Mouse (Mus musculus) embryonic facial prominence, embryonic 12.5 days (tissue): Measurements from ENCODE around the gene Zfp53. TPM values are rescaled to one million over a fixed set of nuclear protein-coding genes. Genes with fewer than 3 reads are reported as not detected.
A peak's percentile ranks its signal among the peaks of the same experiment; 100 is the strongest.
"Not testable (repeated sequence)": the region's sequence is repeated elsewhere in the genome, so short reads cannot be mapped to it uniquely, and the experiment has no call there.

Experiments used
- ATAC-seq: fragments of 200-750 bp; cut with Nextera tagmentation; 2 replicates; pipeline ENCODE4 v1.8.0; 2017; ENCODE audit not compliant: insufficient number of reproducible peaks, insufficient read depth, low FRiP score, low TSS enrichment
- H3K27ac ChIP-seq: fragments of 300-500 bp; sonication (generic); 2 replicates; pipeline ENCODE4 v1.5.1; 2016; ENCODE audit warnings: mild to moderate bottlenecking
- H3K27me3 ChIP-seq: fragments of 300-500 bp; sonication (generic); 2 replicates; pipeline ENCODE4 v1.6.1; 2016; ENCODE audit warnings: mild to moderate bottlenecking, moderate library complexity
- H3K36me3 ChIP-seq: fragments of 300-500 bp; sonication (generic); 2 replicates; pipeline ENCODE4 v1.6.1; 2016; ENCODE audit warnings: mild to moderate bottlenecking
- H3K4me1 ChIP-seq: fragments of 300-500 bp; sonication (generic); 2 replicates; pipeline ENCODE4 v1.6.1; 2016
- H3K4me2 ChIP-seq: fragments of 300-500 bp; sonication (generic); replicated peaks from 2 replicates; pipeline ENCODE4 v1.6.1; 2016; ENCODE audit warnings: mild to moderate bottlenecking, moderate library complexity
- H3K4me3 ChIP-seq: fragments of 300-500 bp; sonication (generic); 2 replicates; pipeline ENCODE4 v1.5.1; 2016; ENCODE audit warnings: mild to moderate bottlenecking
- H3K9ac ChIP-seq: fragments of 300-500 bp; sonication (generic); 2 replicates; pipeline ENCODE4 v1.6.1; 2016; ENCODE audit warnings: mild to moderate bottlenecking, moderate library complexity
- H3K9me3 ChIP-seq: fragments of 300-500 bp; sonication (generic); 2 replicates; pipeline ENCODE4 v1.6.1; 2016; ENCODE audit warnings: mild to moderate bottlenecking, moderate library complexity
- WGBS: fragments of 180-500 bp; shearing (Covaris S2); methylation state at CpG from one replicate; pipeline ENCODE4 v1.1.7; 2016; 5-methylcytosine and 5-hydroxymethylcytosine counted together
- polyA plus RNA-seq: library from polyadenylated mRNA; unstranded; fragments of >200 nt; fragmentation: Nextera tagmentation; extraction: Ambion mirVana; gene quantifications from 2 replicates; pipeline ENCODE4 v1.2.1, GENCODE M21; 2016

Gene Zfp53
- 10.0 and 11.5 TPM in 2 replicates for polyA plus RNA-seq

DNA sequence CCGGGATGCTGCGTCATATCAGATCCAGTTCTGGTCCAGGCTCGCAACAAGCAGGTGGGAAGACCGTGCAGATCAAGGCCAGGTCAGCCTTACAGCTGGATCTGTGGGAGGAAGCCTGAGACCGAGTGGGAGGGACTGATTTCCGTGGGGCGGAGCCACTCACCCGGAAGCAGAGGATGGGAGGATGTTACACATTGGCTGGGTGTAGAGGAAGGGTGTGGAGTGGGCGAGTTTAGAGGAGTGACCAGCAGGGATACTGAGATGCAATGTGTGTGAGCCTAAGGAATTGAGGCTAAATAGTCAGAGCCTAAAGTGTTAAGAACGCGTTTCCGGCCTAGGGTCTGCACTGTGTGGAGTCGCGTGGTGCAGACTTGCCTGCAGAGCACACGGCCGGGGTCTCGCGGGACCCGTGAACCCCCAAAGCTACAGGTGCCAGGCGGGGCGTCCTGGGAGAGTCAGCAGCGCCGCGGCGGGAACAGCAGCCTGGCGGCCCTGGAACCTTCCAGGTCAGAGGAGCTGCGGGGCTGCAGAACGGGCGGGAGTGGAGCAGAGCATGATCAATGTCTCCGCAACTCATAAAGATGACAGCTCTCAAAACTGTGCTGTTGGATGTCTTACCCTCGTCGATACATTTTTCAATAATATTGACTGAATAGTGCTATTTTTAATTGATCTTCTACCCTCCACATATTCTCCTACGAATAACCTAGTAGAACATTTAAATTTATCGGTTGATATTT lies at the start of gene Zfp53:
TSS of gene Zfp53 (plus strand) at position 239 of the 740 bp plus-strand sequence.
- Histone ChIP-seq H3K4me2 (peak within 1 kb of the TSS; percentile 66), H3K27ac (peak within 1 kb of the TSS; percentile 65; the same call in 1 of the 2 replicates), H3K4me1 (no peaks in the 10 kb centered on the region), H3K9me3 (no peaks in the 10 kb centered on the region), H3K9ac (peak within 1 kb of the TSS; percentile 81), H3K27me3 (no peaks in the 10 kb centered on the region), H3K36me3 (no peaks in the 10 kb centered on the region), H3K4me3 (peak within 1 kb of the TSS; percentile 83)
- peak; percentile 100 for ATAC-seq
- WGBS = 2% methylated on average over 34 of the region's 34 CpGs

DNA sequence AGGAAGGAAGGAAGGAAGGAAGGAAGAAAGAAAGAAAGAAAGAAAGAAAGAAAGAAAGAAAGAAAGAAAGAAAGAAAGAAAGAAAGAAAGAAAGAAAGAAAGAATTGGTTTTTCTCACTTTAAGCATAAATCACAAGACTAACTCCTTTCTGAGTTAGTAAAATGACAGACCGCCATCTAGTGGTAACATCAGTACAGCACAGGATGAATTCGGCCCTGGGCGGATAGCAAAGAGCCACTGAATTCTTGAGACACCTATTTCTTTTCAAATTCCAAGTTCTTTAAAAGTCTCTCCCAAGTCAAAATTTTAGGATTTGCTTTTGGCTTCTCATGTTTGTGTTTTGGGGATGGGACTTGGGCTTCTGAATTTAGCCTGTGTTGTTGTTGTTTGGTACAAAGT lies 39.1 kb upstream of the Zfp53 start:
- peak; percentile 70; the same call in 1 of the 2 replicates for ATAC-seq
- Histone ChIP-seq H3K36me3 (no peaks in the 10 kb centered on the region), H3K4me2 (peak overlapping the region; percentile 57), H3K27me3 (no peaks in the 10 kb centered on the region), H3K4me1 (peaks cover 6% of the 10 kb centered on the region; the same call in 1 of the 2 replicates), H3K27ac (peak overlapping the region; percentile 81), H3K9me3 (no peaks in the 10 kb centered on the region), H3K4me3 (peak overlapping the region; percentile 55), H3K9ac (0 out of 2 replicates have a peak overlapping the region, but pooled peaks have one; percentile 30)
- WGBS = 0% methylated on average over 3 of the region's 3 CpGs

DNA sequence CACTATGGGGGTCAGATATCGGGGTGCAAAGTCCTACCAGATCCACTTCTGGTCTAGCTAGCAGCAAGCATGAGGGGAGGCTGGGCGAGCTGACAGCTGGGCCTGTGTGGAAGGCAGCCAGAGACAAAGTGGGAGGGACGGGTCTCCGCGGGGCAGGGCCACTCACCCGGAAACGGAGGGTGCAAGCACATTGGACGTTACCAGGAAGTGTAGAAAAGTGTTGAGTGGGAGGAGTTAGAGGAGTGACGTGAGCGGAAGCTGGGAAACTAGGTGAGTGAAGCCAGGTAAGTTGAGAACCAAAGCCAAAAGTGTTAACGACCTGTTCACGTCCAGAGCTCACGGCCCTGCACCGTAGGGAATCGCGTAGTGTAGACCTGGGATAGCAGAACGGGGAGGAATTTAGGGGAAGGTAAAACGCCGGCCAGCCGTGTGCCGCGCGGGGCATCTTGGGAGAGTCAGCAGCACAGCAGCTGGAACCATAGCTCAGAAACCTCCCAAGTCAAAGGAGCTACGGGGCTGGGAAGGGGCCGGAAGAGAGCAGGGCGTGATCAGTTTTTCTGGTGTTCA lies 38.6 kb upstream of the Zfp53 start, which contains the start of gene Zfp51:
TSS of gene Zfp51 (plus strand) at position 237 of the 567 bp plus-strand sequence.
- Histone ChIP-seq H3K27ac (peak within 1 kb of the TSS; percentile 81), H3K9ac (peak within 1 kb of the TSS; percentile 30; the same call in 1 of the 2 replicates), H3K27me3 (no peaks in the 10 kb centered on the region), H3K9me3 (no peaks in the 10 kb centered on the region), H3K4me2 (peak within 1 kb of the TSS; percentile 57), H3K4me1 (peaks cover 6% of the 10 kb centered on the region; the same call in 1 of the 2 replicates), H3K36me3 (no peaks in the 10 kb centered on the region), H3K4me3 (peak within 1 kb of the TSS; percentile 55)
- peak; percentile 100 for ATAC-seq
- WGBS = under 1% methylated on average over 26 of the region's 26 CpGs

DNA sequence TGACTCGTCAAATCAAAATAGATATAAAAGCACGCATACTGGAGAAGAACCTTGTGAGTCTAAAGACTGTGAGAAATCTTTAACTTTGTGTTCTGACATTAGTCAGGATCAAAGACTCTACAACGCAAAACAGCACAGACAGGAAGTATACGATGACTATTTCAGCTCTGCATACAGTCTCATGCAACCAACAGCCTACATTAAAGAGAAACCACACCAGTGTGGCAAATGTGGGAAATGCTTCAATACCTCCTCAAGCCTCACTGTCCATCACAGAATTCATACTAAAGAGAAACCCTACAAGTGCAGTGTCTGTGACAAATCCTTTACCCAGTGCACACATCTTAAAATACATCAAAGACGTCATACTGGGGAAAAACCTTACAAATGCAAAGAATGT lies 25.2 kb upstream of the Zfp53 start:
- no peaks in the 10 kb centered on the region for H3K27me3 ChIP-seq
- H3K36me3 ChIP-seq = peaks cover 32% of the 10 kb centered on the region
- no peak overlapping the region for H3K4me3 ChIP-seq
- H3K9ac ChIP-seq = no peak overlapping the region
- no peak for ATAC-seq
- no peaks in the 10 kb centered on the region for H3K4me1 ChIP-seq
- no peak overlapping the region for H3K4me2 ChIP-seq
- 91% methylated on average over 5 of the region's 5 CpGs for WGBS
- H3K9me3 ChIP-seq = no peaks in the 10 kb centered on the region
- H3K27ac ChIP-seq = no peak overlapping the region

DNA sequence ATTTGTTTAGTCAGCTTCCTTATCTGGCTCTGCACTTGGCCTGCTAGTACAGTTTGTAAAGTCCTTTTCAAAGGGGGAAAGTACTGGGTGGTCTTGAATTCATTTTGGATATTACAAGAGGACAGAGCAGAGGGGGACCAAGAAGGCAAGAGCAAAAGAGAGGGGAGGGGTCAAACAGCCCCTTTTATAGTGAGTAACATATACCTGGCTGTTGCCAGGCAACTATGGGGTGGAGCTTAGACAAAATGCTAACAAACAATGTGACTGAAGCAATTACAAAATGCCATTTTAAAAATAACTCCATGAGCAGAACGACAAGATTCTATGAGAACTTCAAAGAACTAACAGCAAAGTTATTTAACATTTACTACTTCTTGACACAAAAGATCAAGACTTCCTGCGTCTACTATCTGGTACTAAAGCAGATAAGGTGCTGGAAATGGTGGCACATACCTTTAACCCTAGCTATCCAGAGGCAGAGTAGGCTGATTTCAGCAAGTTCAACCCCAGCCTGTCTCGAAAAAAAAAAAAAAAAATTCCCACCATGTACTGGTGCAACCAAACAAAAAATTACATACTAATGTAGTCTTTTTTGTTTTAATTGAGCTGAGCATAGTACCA lies 16.7 kb upstream of the Zfp53 start:
- ATAC-seq = no peak
- 69% methylated on average over 3 of the region's 3 CpGs for WGBS
- no peak overlapping the region for H3K4me3 ChIP-seq
- H3K27me3 ChIP-seq = no peaks in the 10 kb centered on the region
- H3K27ac ChIP-seq = no peak overlapping the region
- H3K36me3 ChIP-seq = no peaks in the 10 kb centered on the region
- peaks cover 12% of the 10 kb centered on the region; the same call in 1 of the 2 replicates for H3K4me1 ChIP-seq
- H3K4me2 ChIP-seq = no peak overlapping the region
- H3K9ac ChIP-seq = no peak overlapping the region
- H3K9me3 ChIP-seq = no peaks in the 10 kb centered on the region

DNA sequence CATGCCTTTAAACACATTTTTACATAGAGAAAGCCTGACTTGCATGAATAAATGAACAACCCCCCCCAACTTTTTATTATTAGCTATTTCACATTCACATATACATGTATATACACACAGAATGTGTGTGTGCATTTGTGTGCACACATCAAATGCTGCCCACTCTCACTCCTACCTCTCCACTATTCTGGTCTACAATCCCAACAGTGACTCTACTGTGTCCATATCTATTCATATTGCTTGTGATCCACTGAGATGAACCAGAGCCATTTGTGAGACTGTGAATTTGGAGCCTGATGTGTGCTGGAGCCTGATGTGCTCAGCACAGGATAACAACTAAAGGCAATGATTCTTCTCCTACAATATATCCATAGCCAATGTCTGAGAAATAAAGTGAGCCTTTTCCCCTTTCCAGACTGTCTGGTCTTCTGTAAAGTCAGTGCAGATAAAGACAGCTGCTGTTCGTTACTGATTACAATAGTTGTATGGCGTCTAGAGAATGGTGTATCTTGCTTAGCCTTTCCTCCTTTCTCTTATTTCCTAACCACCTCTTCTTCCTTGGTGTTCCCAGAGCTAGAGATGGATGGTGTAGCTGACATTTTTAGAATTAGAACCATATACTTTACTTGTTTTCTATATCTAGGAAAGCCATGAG lies 16.0 kb upstream of the Zfp53 start:
- Histone ChIP-seq H3K27ac (peak overlapping the region; percentile 54; the same call in 1 of the 2 replicates), H3K36me3 (no peaks in the 10 kb centered on the region), H3K4me2 (peak overlapping the region; percentile 15; the same call in 1 of the 2 replicates), H3K9me3 (no peaks in the 10 kb centered on the region), H3K4me3 (no peak overlapping the region), H3K4me1 (peaks cover 12% of the 10 kb centered on the region; the same call in 1 of the 2 replicates), H3K9ac (no peak overlapping the region), H3K27me3 (no peaks in the 10 kb centered on the region)
- ATAC-seq = no peak
- WGBS = 59% methylated on average over 2 of the region's 2 CpGs

DNA sequence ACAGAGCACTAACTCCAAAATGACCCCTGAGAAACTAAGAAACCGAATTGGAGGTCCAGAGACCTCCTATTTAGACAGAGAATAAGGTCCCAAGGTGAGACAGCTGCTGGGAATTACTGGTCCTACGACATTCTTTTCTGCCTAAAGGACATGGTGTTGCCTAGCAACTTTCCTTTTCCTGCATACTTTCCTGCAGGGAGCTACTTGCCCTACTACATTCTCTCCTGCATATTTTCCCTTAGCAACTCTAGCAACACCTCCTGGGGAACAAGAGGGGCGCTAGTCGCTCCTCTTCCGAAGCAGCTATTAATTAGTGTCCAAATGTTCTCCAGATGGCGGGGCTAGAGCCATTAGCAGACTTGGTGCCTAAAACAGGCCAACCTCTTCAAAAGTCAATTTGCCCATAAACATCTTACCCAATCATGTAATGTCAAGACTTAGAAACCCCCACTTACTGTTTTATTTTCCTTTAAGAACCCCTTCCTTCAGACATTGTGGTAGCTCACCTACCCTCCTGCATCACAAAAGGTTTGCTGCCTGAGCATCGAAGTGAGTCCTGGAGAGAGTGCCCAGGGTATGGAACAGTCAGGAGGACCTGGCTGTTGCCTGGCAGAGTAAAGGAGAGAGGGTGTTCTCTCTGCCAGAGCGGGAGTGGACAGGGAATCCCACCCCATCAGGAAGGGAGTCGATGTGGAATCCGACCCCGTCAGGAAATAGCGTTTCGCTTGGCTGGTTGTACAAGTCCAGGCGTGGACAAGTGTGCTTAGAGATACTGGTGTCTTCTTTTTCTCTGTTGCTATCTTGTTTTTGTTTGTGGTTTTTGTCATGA lies 15.2 kb upstream of the Zfp53 start:
- Histone ChIP-seq H3K27me3 (no peaks in the 10 kb centered on the region), H3K4me1 (peaks cover 12% of the 10 kb centered on the region; the same call in 1 of the 2 replicates), H3K4me2 (peak overlapping the region; percentile 15), H3K4me3 (no peak overlapping the region), H3K27ac (peak overlapping the region; percentile 54), H3K9ac (no peak overlapping the region), H3K36me3 (no peaks in the 10 kb centered on the region), H3K9me3 (no peaks in the 10 kb centered on the region)
- ATAC-seq = peak; percentile 47; the same call in 1 of the 2 replicates
- WGBS = 13% methylated on average over 14 of the region's 14 CpGs

DNA sequence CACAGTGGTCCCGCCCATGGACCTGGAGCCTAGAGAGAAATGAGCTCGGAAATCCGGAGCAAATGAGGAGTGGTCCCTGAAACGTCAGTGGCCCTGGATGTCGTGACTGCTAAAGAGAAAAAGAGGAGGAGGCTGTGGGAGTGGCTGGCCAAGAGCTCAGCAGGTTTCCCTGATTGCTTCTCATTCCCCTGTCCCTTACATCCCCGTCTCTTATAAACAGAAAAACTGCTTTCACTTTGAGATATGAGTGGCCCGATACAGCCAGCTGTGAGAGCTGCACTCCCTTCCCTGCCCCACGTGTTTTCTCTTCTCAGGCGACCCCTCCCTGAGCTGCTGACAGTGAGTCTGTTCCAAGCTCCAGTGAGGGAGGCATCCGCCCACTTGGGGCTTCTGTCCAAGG lies 14.1 kb upstream of the Zfp53 start:
- not testable (repeated sequence) for H3K9me3 ChIP-seq, H3K4me2 ChIP-seq, H3K4me3 ChIP-seq, H3K27me3 ChIP-seq, H3K27ac ChIP-seq, H3K36me3 ChIP-seq, ATAC-seq, H3K9ac ChIP-seq
- 12% methylated on average over 10 of the region's 10 CpGs for WGBS
- peaks cover 12% of the 10 kb centered on the region; the same call in 1 of the 2 replicates for H3K4me1 ChIP-seq

DNA sequence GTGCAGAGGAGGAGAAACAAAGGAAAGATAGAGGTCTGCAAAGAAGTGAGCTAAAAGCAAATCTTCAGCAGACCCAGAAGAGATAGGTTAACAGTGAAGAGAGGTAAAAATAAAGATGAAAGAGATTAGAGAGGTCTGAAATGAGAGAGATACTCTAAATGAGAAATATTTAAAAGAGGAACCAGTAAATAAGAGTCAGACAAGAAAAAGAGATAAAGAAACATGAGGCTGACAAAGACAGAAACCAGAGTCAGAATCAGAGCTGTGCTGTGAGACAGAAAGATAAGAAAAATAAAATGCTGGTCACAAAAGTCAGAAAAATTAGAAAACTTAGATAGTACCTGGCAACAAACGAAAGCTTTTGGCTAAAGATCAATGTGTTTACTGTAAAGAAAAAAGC lies 13.5 kb upstream of the Zfp53 start:
- not testable (repeated sequence) for H3K27me3 ChIP-seq, H3K27ac ChIP-seq, H3K4me3 ChIP-seq, H3K9ac ChIP-seq, H3K9me3 ChIP-seq, H3K36me3 ChIP-seq, ATAC-seq, H3K4me2 ChIP-seq
- WGBS = 85% methylated on average over 1 of the region's 1 CpGs
- H3K4me1 ChIP-seq = peaks cover 12% of the 10 kb centered on the region; the same call in 1 of the 2 replicates

DNA sequence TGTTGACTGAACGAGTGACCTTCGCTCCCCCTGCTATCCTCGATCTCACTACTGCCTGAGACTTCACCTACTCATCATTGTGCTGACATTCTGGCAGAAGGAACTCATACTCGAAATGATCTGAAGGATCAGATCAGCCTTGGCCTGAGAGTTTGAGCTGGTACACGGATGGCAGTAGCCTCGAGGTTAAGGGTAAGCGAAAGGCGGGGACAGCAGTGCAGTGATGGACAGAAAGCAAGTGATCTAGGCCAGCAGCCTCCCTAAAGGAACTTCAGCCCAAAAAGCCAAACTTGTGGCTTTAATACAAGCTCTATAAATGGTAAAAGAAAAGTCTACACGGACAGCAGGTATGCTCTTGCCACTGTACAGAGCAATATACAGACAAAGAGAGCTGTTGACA lies 12.4 kb upstream of the Zfp53 start:
- not testable (repeated sequence) for H3K36me3 ChIP-seq, H3K4me2 ChIP-seq
- WGBS = 88% methylated on average over 5 of the region's 9 CpGs

More for the DNA sequence above, 12.4 kb upstream of the Zfp53 start:
- H3K4me3 ChIP-seq, H3K27ac ChIP-seq, H3K27me3 ChIP-seq, H3K9ac ChIP-seq, H3K9me3 ChIP-seq, ATAC-seq: not testable (repeated sequence)
- H3K4me1 ChIP-seq = peaks cover 12% of the 10 kb centered on the region; the same call in 1 of the 2 replicates
